ENCODE assay signal across 9 mouse cellular contexts in genomic region chr6:122402240-122402639, GRCm38 (mm10).
A peak's percentile ranks its signal among the peaks of the same experiment; 100 is the strongest.
DNase-seq lines count a peak whose midpoint lies in the region; ATAC-seq and TF ChIP-seq lines count a peak whose summit lies in the region.
"Had no signal": no experiment of that assay in that cellular context is flagged by ENCODE, and none has a peak within 500 bp of the region (broad histone marks: within the 10 kb centered on the region; RNA-seq: fewer than 3 reads in every experiment).

No protein-coding gene starts in this region.

- no peak for DNase-seq in gastrocnemius, adult 2 months
- DNase-seq in gastrocnemius, postnatal 14 days = no peak
- peak; percentile 46 for DNase-seq in testis, postnatal 10 days (ENCODE audit: low spot score)
- no peak for DNase-seq in testis, postnatal 14 days (ENCODE audit: low spot score)
- DNase-seq in layer of hippocampus, postnatal 10 days (ENCODE audit: low spot score in 2 of 2) = peak; percentile 42 to 57
- peak; percentile 21 for DNase-seq in naive thymus-derived CD4-positive, alpha-beta T cell, adult 2 months (ENCODE audit: low read depth)

- peak; percentile 70 for TF ChIP-seq CTCF in gastrocnemius, adult 2 months (IDR thresholded peaks at IDR 0.05)

- peak; percentile 90 for ATAC-seq in common myeloid progenitor, adult 5-6 weeks (replicated peaks; ENCODE audit: low read depth, poor library complexity, severe bottlenecking)
- no peak for ATAC-seq in activated CD4-positive, CD25-positive, alpha-beta regulatory T cell, adult 4 months

- no peak overlapping the region for H3K27ac ChIP-seq in gastrocnemius, adult 2 months

- no peak overlapping the region for H3K4me3 ChIP-seq in gastrocnemius, adult 2 months
- H3K4me3 ChIP-seq: myocyte had no signal

- intact Hi-C loops in gastrocnemius, adult 2 months (cut with DNase I) = loop anchor here (2.0 kb wide), 1 partner anchor 161 kb away; no protein-coding TSS in a partner anchor
- intact Hi-C loops in gastrocnemius, postnatal 14 days (cut with DNase I; ENCODE audit: low total_unique reads) = loop anchor here (10.0 kb wide), 1 partner anchor 163 kb away; no protein-coding TSS in a partner anchor

Comparison
In these comparisons a context has a peak if more than half of its experiments do, and no peak if none do; other contexts are left out.
1. DNase-seq: peak in testis, postnatal 10 days (single experiment), layer of hippocampus, postnatal 10 days (2 of 2) and naive thymus-derived CD4-positive, alpha-beta T cell, adult 2 months (single experiment); none in gastrocnemius, adult 2 months (single experiment), gastrocnemius, postnatal 14 days (single experiment) and testis, postnatal 14 days (single experiment).